Mouse (Mus musculus) ES-E14 (cell line): ENCODE measurements at regions not wholly inside any gene's neighbourhood (a gene's known extent, or its start where the extent isn't known, plus 50 kb on each side); places are given as distances from the start of the nearest gene placed in this dataset.

ENCODE experiments used
- HCFC1 ChIP-seq: IDR thresholded peaks from 2 replicates; pipeline ENCODE4 v1.6.1; 2012; ENCODE audit warnings: low read length, inconsistent platforms, borderline replicate concordance; ENCODE audit not compliant: insufficient read depth
- ZNF384 ChIP-seq: IDR thresholded peaks from 2 replicates; pipeline ENCODE4 v1.6.1; 2012; ENCODE audit warnings: low read depth, low read length, inconsistent platforms

- TF ChIP-seq HCFC1 (no peak), ZNF384 (no peak)
Observed at GRCm38 (mm10) chr9:90823574-90824280, 538.5 kb upstream of the Zic4 start.
